Mouse (Mus musculus): ENCODE measurements around the gene Olfr916. TPM values are rescaled to one million over a fixed set of nuclear protein-coding genes. Genes with fewer than 3 reads are reported as not detected.

Olfr916 gene
- not detected for polyA plus RNA-seq (2021)

GRCm38 (mm10) chr9:38659775-38660174, at the start of gene Olfr916:
TSS of gene Olfr916 (minus strand) at chr9:38659875.
- in situ Hi-C loops (cut with MboI; ENCODE audit: low pct_unique_long_range_greater_than_20kb): no loop called here

GRCm38 (mm10) chr9:38674501-38674900, 14.8 kb upstream of the Olfr916 start, which contains the start of gene Olfr918:
TSS of gene Olfr918 (minus strand) at chr9:38674601.
- POLR2A ChIA-PET: no interaction called here
- DNase-seq (ENCODE audit: low read depth, low spot score) (no peak), ATAC-seq (no peak)
- peaks cover 4% of the 10 kb centered on the region for H3K27me3 ChIP-seq
- in situ Hi-C loops (cut with MboI; ENCODE audit: low pct_unique_long_range_greater_than_20kb): no loop called here
- no peak for TF ChIP-seq CTCF (IDR thresholded peaks at IDR 0.05)
- CTCF ChIA-PET: no interaction called here

More at GRCm38 (mm10) chr9:38659775-38660174, at the start of gene Olfr916:
- no peak for ATAC-seq
- DNase-seq (ENCODE audit: low read depth, low spot score): no peak
- no peak for TF ChIP-seq CTCF (IDR thresholded peaks at IDR 0.05)
- ChIA-PET POLR2A (no interaction called here), CTCF (no interaction called here)
- peaks cover 3% of the 10 kb centered on the region for H3K27me3 ChIP-seq

GRCm38 (mm10) chr9:38672887-38673286, 13.2 kb upstream of the Olfr916 start:
- in situ Hi-C loops (cut with MboI; ENCODE audit: low pct_unique_long_range_greater_than_20kb): no loop called here
- ChIA-PET CTCF (no interaction called here), POLR2A (no interaction called here)
- no peak for DNase-seq (ENCODE audit: low read depth, low spot score)
- no peak for TF ChIP-seq CTCF (IDR thresholded peaks at IDR 0.05)
- ATAC-seq: no peak
- peaks cover 4% of the 10 kb centered on the region for H3K27me3 ChIP-seq

- in situ Hi-C loops (cut with MboI; ENCODE audit: low pct_unique_long_range_greater_than_20kb): no loop called here
- H3K27me3 ChIP-seq: peaks cover 3% of the 10 kb centered on the region
- ATAC-seq (no peak), DNase-seq (ENCODE audit: low read depth, low spot score) (no peak)
- ChIA-PET CTCF (no interaction called here), POLR2A (no interaction called here)
- no peak for TF ChIP-seq CTCF (IDR thresholded peaks at IDR 0.05)
These were observed 6.1 kb upstream of the Olfr916 start, which contains the start of gene Olfr917 for GRCm38 (mm10) chr9:38665742-38666141. TSS of gene Olfr917 (minus strand) at chr9:38665842.

- no peaks in the 10 kb centered on the region for H3K27me3 ChIP-seq
- POLR2A ChIA-PET: no interaction called here
- ATAC-seq: no peak
- DNase-seq (ENCODE audit: low read depth, low spot score): no peak
- TF ChIP-seq CTCF (IDR thresholded peaks at IDR 0.05): no peak
- CTCF ChIA-PET: no interaction called here
- in situ Hi-C loops (cut with MboI; ENCODE audit: low pct_unique_long_range_greater_than_20kb): no loop called here
These were observed 27.3 kb downstream of the Olfr916 start for GRCm38 (mm10) chr9:38632406-38632805.

Other genes with a start within 250 kb of the Olfr916 start
- gene Olfr901, start 230.4 kb downstream of the Olfr916 start, polyA plus RNA-seq (2021): not detected
- gene Olfr902, start 212.2 kb downstream of the Olfr916 start, polyA plus RNA-seq (2021): not detected
- not detected for gene Olfr904, start 196.7 kb downstream of the Olfr916 start, polyA plus RNA-seq (2021)
- 0.05 TPM for gene Olfr905, start 188.8 kb downstream of the Olfr916 start, polyA plus RNA-seq (2021)
- gene Olfr906, start 172.8 kb downstream of the Olfr916 start, polyA plus RNA-seq (2021): not detected
- gene Olfr907, start 164.1 kb downstream of the Olfr916 start, polyA plus RNA-seq (2021): not detected
- gene Olfr911-ps1, start 138.3 kb downstream of the Olfr916 start, polyA plus RNA-seq (2021): not detected
- not detected for gene Olfr910, start 122.0 kb downstream of the Olfr916 start, polyA plus RNA-seq (2021)
- gene Olfr912, start 79.7 kb downstream of the Olfr916 start, polyA plus RNA-seq (2021): not detected
- not detected for gene Olfr913, start 67.1 kb downstream of the Olfr916 start, polyA plus RNA-seq (2021)
- not detected for gene Olfr914, start 54.8 kb downstream of the Olfr916 start, polyA plus RNA-seq (2021)
- not detected for gene Olfr917, start 6.0 kb upstream of the Olfr916 start, polyA plus RNA-seq (2021)
- not detected for gene Olfr918, start 14.7 kb upstream of the Olfr916 start, polyA plus RNA-seq (2021)
- gene Olfr919, start 43.8 kb upstream of the Olfr916 start, polyA plus RNA-seq (2021): not detected
- 61.4 TPM for gene Vwa5a, start 58.4 kb upstream of the Olfr916 start, polyA plus RNA-seq (2021)
- 0.33 TPM for gene Olfr920, start 92.4 kb upstream of the Olfr916 start, polyA plus RNA-seq (2021)
- gene Olfr921, start 113.2 kb upstream of the Olfr916 start, polyA plus RNA-seq (2021): not detected
- not detected for gene Olfr922, start 154.7 kb upstream of the Olfr916 start, polyA plus RNA-seq (2021)
- not detected for gene Olfr923, start 166.7 kb upstream of the Olfr916 start, polyA plus RNA-seq (2021)
- not detected for gene Olfr924, start 184.6 kb upstream of the Olfr916 start, polyA plus RNA-seq (2021)
- not detected for gene Olfr26, start 195.2 kb upstream of the Olfr916 start, polyA plus RNA-seq (2021)
- gene Olfr926, start 217.3 kb upstream of the Olfr916 start, polyA plus RNA-seq (2021): not detected